Mouse (Mus musculus) leukemia stem cell, adult 10-12 weeks (primary cell): ENCODE results near the gene Git1. TPM values are rescaled to one million over a fixed set of nuclear protein-coding genes. Genes with fewer than 3 reads are reported as not detected.

Source experiments
- polyA plus RNA-seq: library from polyadenylated mRNA; stranded (reverse); fragments of >175 nt; gene quantifications from 2 replicates; pipeline ENCODE4 v1.2.3, GENCODE M21; 2012; ENCODE audit warnings: low replicate concordance

Git1 gene
- 122 and 126 TPM in 2 replicates for polyA plus RNA-seq

GRCm38 (mm10) chr11:77493512-77494343 lies at the start of gene Git1:
Git1 (plus strand) TSS chr11:77493562.

GRCm38 (mm10) chr11:77462283-77463100 lies 30.9 kb upstream of the Git1 start, which contains the start of gene Coro6:
Coro6 (plus strand) TSS chr11:77462411.

DNA sequence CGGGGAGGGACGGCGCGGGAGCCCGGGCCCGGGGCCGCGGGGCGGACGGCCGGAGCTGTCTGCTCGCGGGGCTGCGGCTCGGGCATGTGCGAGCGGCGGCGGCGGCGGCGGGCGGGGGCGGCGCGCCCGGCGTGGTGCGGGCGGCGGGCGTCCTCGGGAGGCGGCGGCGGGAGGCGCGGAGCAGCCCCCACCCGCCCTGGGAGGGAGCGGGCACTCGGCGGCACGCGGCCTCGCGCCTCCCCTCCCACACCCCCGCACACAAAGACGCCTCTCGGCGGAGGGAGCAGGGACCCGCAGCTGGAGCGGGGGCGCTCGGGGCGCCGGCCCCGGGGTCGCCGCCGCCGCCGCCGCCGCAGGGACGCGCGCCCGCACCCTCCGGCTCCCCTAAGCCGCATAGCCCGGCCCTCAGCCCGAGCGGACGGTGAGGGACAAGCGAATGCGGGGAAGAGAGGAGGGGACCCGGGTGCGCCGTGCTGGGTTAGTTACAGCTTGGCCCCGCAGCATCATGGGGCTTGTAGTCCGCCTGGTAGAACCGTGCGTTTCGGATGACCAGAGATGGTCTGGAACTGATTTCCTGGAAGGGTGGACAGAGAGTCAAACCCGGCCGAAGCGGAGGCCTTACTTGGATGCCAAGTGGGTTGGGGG lies 3.6 kb upstream of the Git1 start, which contains the start of gene Ankrd13b:
Gene Ankrd13b (minus strand): TSS at position 88 of the 645 bp plus-strand sequence.

GRCm38 (mm10) chr11:77514832-77515636 lies 21.7 kb downstream of the Git1 start, which contains the start of gene Abhd15:
Abhd15 (plus strand) TSS chr11:77515121.

GRCm38 (mm10) chr11:77515637-77516552 lies 22.5 kb downstream of the Git1 start, which contains the start of gene Trp53i13:
Trp53i13 (minus strand) TSS chr11:77515980.

DNA sequence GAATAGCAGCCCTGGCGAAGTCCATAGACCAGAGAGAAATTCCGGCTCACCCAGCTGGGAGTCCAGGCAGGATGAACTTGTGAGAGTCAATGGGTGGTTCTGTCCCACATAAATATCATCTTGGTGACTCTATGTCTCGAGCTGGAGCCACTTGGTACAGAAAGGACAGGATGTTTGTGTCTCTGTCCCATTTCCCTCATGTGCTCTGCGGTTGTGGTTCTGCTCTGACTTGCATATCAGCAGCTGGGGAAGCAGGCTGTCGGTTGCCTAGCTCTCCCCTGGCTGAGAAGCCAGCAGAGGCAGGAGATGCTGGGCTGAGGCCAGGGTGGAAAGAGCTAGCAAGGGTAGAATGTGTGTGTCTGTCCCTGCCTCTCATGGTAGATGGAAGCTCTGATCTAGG lies 25.7 kb downstream of the Git1 start, which contains the start of gene Gm10392:
Gene Gm10392 (minus strand): TSS at position 156 of the 400 bp plus-strand sequence.

Other genes with a start within 250 kb of the Git1 start
- gene Coro6, start 31.2 kb upstream of the Git1 start, polyA plus RNA-seq: not detected in 2 replicates
- 37.3 and 60.0 TPM in 2 replicates for gene Ankrd13b, start 3.9 kb upstream of the Git1 start, polyA plus RNA-seq
- 2.0 and 2.8 TPM in 2 replicates for gene Abhd15, start 21.6 kb downstream of the Git1 start, polyA plus RNA-seq
- 16.1 and 22.4 TPM in 2 replicates for gene Trp53i13, start 22.4 kb downstream of the Git1 start, polyA plus RNA-seq
- 0.10 TPM in 1 of 2 replicates, not detected in the other for gene Gm10392, start 25.6 kb downstream of the Git1 start, polyA plus RNA-seq
- gene Taok1, start 114.3 kb downstream of the Git1 start, polyA plus RNA-seq: 3.7 TPM in 2 replicates
- 25.9 and 37.8 TPM in 2 replicates for gene Nufip2, start 192.6 kb downstream of the Git1 start, polyA plus RNA-seq
- gene Cryba1, start 231.7 kb downstream of the Git1 start, polyA plus RNA-seq: not detected in 2 replicates